Mouse (Mus musculus) v-Abl transformed pro-B cells (cell line): Measurements from ENCODE around the gene Uevld.

Experiments used
- in situ Hi-C, 2 experiments: fragments of 400-800 bp; cut with MboI; formaldehyde crosslinking; loops; one replicate each; pipeline ENCODE4 v1.15.1; 2025; ENCODE audit not compliant: unreplicated experiment in 2 of 2

The Uevld gene

GRCm38 (mm10) chr7:46880992-46881391 is 77.3 kb downstream of the Uevld start:
- in situ Hi-C loops: no loop called here

DNA sequence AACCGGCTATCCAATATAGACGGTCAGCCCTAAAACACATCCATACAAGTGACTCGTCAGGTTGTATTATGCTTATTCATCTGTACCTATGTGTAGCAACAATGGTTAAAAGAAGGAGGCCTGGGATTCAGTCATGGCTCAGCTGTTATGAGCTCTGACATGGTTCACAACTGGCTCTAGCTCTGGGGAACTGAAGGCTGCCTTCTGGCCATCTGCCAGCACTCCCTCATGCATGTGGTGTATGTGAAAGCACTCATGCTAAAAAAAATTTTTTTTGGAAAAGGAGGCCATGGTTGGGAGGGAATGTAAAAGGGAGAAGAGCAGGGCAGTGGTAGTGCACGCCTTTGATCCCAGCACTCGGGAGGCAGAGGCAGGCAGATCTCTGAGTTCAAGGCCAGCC is 78.5 kb downstream of the Uevld start:
- in situ Hi-C loops: no loop called here

DNA sequence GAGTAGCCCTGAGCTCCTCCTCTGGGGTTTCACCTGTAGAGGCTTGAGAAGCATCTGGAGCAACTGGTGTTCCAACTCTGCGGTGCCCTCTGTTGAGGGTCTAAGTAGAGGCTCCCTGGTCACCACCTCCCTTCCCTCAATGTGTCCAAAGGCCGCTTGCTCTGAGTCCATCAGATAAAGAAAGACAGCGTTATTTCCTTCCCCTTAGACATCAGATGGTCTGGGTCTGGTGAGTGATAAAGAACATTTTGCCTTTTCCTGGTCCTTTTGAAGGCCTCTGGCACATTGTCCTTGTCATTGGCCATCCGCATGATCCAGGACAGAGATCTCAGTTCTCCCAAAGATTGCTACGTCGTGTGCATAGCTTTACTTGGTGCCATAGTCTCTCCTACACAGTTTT is 81.1 kb downstream of the Uevld start:
- in situ Hi-C loops: no loop called here

GRCm38 (mm10) chr7:46876841-46877240 is 81.5 kb downstream of the Uevld start:
- in situ Hi-C loops: no loop called here
